Mouse (Mus musculus) lung, postnatal 10 days (tissue): Measurements from ENCODE around the gene Schip1.
A peak's percentile ranks its signal among the peaks of the same experiment; 100 is the strongest.
"Not testable (repeated sequence)": the region's sequence is repeated elsewhere in the genome, so short reads cannot be mapped to it uniquely, and the experiment has no call there.

Source experiments
- DNase-seq: peaks from one replicate; pipeline ENCODE4 v3.0.0; 2021

Schip1 gene

GRCm38 (mm10) chr3:68064731-68065130, at the start of gene Schip1:
Gene Schip1 (plus strand): TSS chr3:68064802.
- peak; percentile 64 for DNase-seq

GRCm38 (mm10) chr3:68015786-68016185, 48.8 kb upstream of the Schip1 start:
- no peak for DNase-seq

GRCm38 (mm10) chr3:68019401-68019800, 45.2 kb upstream of the Schip1 start:
- DNase-seq: no peak

- DNase-seq: no peak
Observed at GRCm38 (mm10) chr3:68036097-68036496, 28.5 kb upstream of the Schip1 start.

- no peak for DNase-seq
Observed at GRCm38 (mm10) chr3:68042951-68043350, 21.7 kb upstream of the Schip1 start.

- DNase-seq: peak; percentile 40
Observed at GRCm38 (mm10) chr3:68045475-68046416, 18.9 kb upstream of the Schip1 start.

GRCm38 (mm10) chr3:68053538-68053937, 11.1 kb upstream of the Schip1 start:
- peak; percentile 21 for DNase-seq

GRCm38 (mm10) chr3:68055071-68055470, 9.5 kb upstream of the Schip1 start:
- no peak for DNase-seq

- DNase-seq: peak; percentile 89
Observed at GRCm38 (mm10) chr3:68056373-68057275, 8.0 kb upstream of the Schip1 start.

- DNase-seq: peak; percentile 45
Observed at GRCm38 (mm10) chr3:68059162-68059800, 5.3 kb upstream of the Schip1 start.

GRCm38 (mm10) chr3:68071395-68072386, 7.1 kb downstream of the Schip1 start:
- no peak for DNase-seq

GRCm38 (mm10) chr3:68077406-68077805, 12.8 kb downstream of the Schip1 start:
- no peak for DNase-seq

- no peak for DNase-seq
Observed at GRCm38 (mm10) chr3:68085024-68085423, 20.4 kb downstream of the Schip1 start.

- no peak for DNase-seq
Observed at GRCm38 (mm10) chr3:68092108-68092507, 27.5 kb downstream of the Schip1 start.

- DNase-seq: no peak
Observed at GRCm38 (mm10) chr3:68096724-68097431, 32.3 kb downstream of the Schip1 start.

- DNase-seq: not testable (repeated sequence)
Observed at GRCm38 (mm10) chr3:68099561-68099960, 35.0 kb downstream of the Schip1 start.

GRCm38 (mm10) chr3:68101343-68101742, 36.7 kb downstream of the Schip1 start:
- no peak for DNase-seq

GRCm38 (mm10) chr3:68105081-68105685, 40.6 kb downstream of the Schip1 start:
- DNase-seq: no peak

GRCm38 (mm10) chr3:68121338-68121737, 56.7 kb downstream of the Schip1 start:
- no peak for DNase-seq

GRCm38 (mm10) chr3:68126284-68126856, 61.8 kb downstream of the Schip1 start:
- no peak for DNase-seq
